Mouse (Mus musculus): ENCODE results near the gene Morn1.

Gene Morn1

GRCm38 (mm10) chr4:155171961-155172533 lies 85.7 kb downstream of the Morn1 start:
- TF ChIP-seq GATA4 (IDR thresholded peaks at IDR 0.05; ENCODE audit: insufficient replicate concordance, low read length) = no peak

GRCm38 (mm10) chr4:155172909-155173821 lies 86.8 kb downstream of the Morn1 start:
- no peak; the same call in 1 of the 2 replicates for TF ChIP-seq GATA4 (IDR thresholded peaks at IDR 0.05; ENCODE audit: insufficient replicate concordance, low read length)

GRCm38 (mm10) chr4:155173822-155174785 lies 87.7 kb downstream of the Morn1 start:
- no peak for TF ChIP-seq GATA4 (IDR thresholded peaks at IDR 0.05; ENCODE audit: insufficient replicate concordance, low read length)

GRCm38 (mm10) chr4:155176210-155176609 lies 89.8 kb downstream of the Morn1 start:
- TF ChIP-seq GATA4 (IDR thresholded peaks at IDR 0.05; ENCODE audit: insufficient replicate concordance, low read length) = no peak

- TF ChIP-seq GATA4 (IDR thresholded peaks at IDR 0.05; ENCODE audit: insufficient replicate concordance, low read length) = no peak
These were observed 91.9 kb downstream of the Morn1 start for GRCm38 (mm10) chr4:155178274-155178673.

GRCm38 (mm10) chr4:155178981-155179512 lies 92.7 kb downstream of the Morn1 start:
- TF ChIP-seq GATA4 (IDR thresholded peaks at IDR 0.05; ENCODE audit: insufficient replicate concordance, low read length) = no peak

GRCm38 (mm10) chr4:155183201-155183600 lies 96.8 kb downstream of the Morn1 start:
- TF ChIP-seq GATA4 (IDR thresholded peaks at IDR 0.05; ENCODE audit: insufficient replicate concordance, low read length) = no peak

- TF ChIP-seq GATA4 (IDR thresholded peaks at IDR 0.05; ENCODE audit: insufficient replicate concordance, low read length) = no peak
These were observed 98.1 kb downstream of the Morn1 start for GRCm38 (mm10) chr4:155184248-155185070.

- no peak for TF ChIP-seq GATA4 (IDR thresholded peaks at IDR 0.05; ENCODE audit: insufficient replicate concordance, low read length)
These were observed 99.5 kb downstream of the Morn1 start for GRCm38 (mm10) chr4:155185845-155186244.

- no peak for TF ChIP-seq GATA4 (IDR thresholded peaks at IDR 0.05; ENCODE audit: insufficient replicate concordance, low read length)
These were observed 100.9 kb downstream of the Morn1 start for GRCm38 (mm10) chr4:155187192-155187674.

- no peak for TF ChIP-seq GATA4 (IDR thresholded peaks at IDR 0.05; ENCODE audit: insufficient replicate concordance, low read length)
These were observed 102.0 kb downstream of the Morn1 start for GRCm38 (mm10) chr4:155188341-155188740.

- TF ChIP-seq GATA4 (IDR thresholded peaks at IDR 0.05; ENCODE audit: insufficient replicate concordance, low read length) = no peak
These were observed 102.4 kb downstream of the Morn1 start for GRCm38 (mm10) chr4:155188803-155189202.

GRCm38 (mm10) chr4:155189711-155190139 lies 103.3 kb downstream of the Morn1 start:
- TF ChIP-seq GATA4 (IDR thresholded peaks at IDR 0.05; ENCODE audit: insufficient replicate concordance, low read length) = no peak

- TF ChIP-seq GATA4 (IDR thresholded peaks at IDR 0.05; ENCODE audit: insufficient replicate concordance, low read length) = no peak
These were observed 103.9 kb downstream of the Morn1 start for GRCm38 (mm10) chr4:155190275-155190674.

Measured in liver, adult (tissue).